Comparison of ENCODE assay signal across 23 mouse cellular contexts in genomic region chr9:116546156-116546555, GRCm38 (mm10).
DNase-seq lines count a peak whose midpoint lies in the region; ATAC-seq and TF ChIP-seq lines count a peak whose summit lies in the region.
"Had no signal": no experiment of that assay in that cellular context is flagged by ENCODE, and none has a peak within 500 bp of the region (broad histone marks: within the 10 kb centered on the region; RNA-seq: fewer than 3 reads in every experiment).

No protein-coding gene starts in this region.

- H3K27ac ChIP-seq in forebrain, embryonic 10.5 days: no peak overlapping the region
- H3K27ac ChIP-seq in forebrain, postnatal 0 days (ENCODE audit: low read depth, low read length): no peak overlapping the region
- no peak overlapping the region for H3K27ac ChIP-seq in heart, embryonic 10.5 days
- H3K27ac ChIP-seq: embryonic facial prominence, embryonic 10.5 days; embryonic facial prominence, embryonic 12.5 days; forebrain, embryonic 12.5 days had no signal

- H3K4me2 ChIP-seq in forebrain, postnatal 0 days (ENCODE audit: low read depth): no peak overlapping the region
- H3K4me2 ChIP-seq: embryonic facial prominence, embryonic 12.5 days; forebrain, embryonic 12.5 days had no signal

- no peak for ATAC-seq in forebrain, postnatal 0 days
- ATAC-seq: activated CD4-positive, CD25-positive, alpha-beta regulatory T cell, adult 4 months; CD4-positive, CD25-positive, alpha-beta regulatory T cell, adult 4 months; forebrain, embryonic 14.5 days; forebrain, embryonic 16.5 days; Patski had no signal

- intact Hi-C loops in heart, postnatal 36 days (cut with DNase I): no loop called here

- no peaks in the 10 kb centered on the region for H3K9me3 ChIP-seq in forebrain, embryonic 10.5 days
- H3K9me3 ChIP-seq in forebrain, postnatal 0 days (ENCODE audit: low read length): no peaks in the 10 kb centered on the region
- H3K9me3 ChIP-seq in heart, embryonic 10.5 days: no peaks in the 10 kb centered on the region
- H3K9me3 ChIP-seq: embryonic facial prominence, embryonic 10.5 days; embryonic facial prominence, embryonic 12.5 days; forebrain, embryonic 12.5 days had no signal

- H3K4me3 ChIP-seq in forebrain, embryonic 10.5 days: no peak overlapping the region
- no peak overlapping the region for H3K4me3 ChIP-seq in forebrain, postnatal 0 days (ENCODE audit: low read depth, low read length)
- no peak overlapping the region for H3K4me3 ChIP-seq in heart, embryonic 10.5 days
- H3K4me3 ChIP-seq: embryonic facial prominence, embryonic 10.5 days; embryonic facial prominence, embryonic 12.5 days; forebrain, embryonic 12.5 days had no signal

- no peaks in the 10 kb centered on the region for H3K36me3 ChIP-seq in forebrain, embryonic 10.5 days (replicated peaks)
- H3K36me3 ChIP-seq in forebrain, postnatal 0 days (ENCODE audit: insufficient read depth): no peaks in the 10 kb centered on the region
- H3K36me3 ChIP-seq in heart, embryonic 10.5 days: no peaks in the 10 kb centered on the region
- H3K36me3 ChIP-seq: embryonic facial prominence, embryonic 10.5 days; embryonic facial prominence, embryonic 12.5 days; forebrain, embryonic 12.5 days; G1E had no signal

- H3K9ac ChIP-seq in forebrain, postnatal 0 days: no peak overlapping the region
- H3K9ac ChIP-seq: embryonic facial prominence, embryonic 12.5 days; forebrain, embryonic 12.5 days had no signal

- WGBS in forebrain, embryonic 10.5 days: 89% methylated on average over 4 of the region's 4 CpGs
- 85% methylated on average over 4 of the region's 4 CpGs for WGBS in forebrain, postnatal 0 days
- WGBS in heart, embryonic 10.5 days: 78% methylated on average over 4 of the region's 4 CpGs

- 0 out of 2 replicates have a peak, but pooled peaks cover 2% of the 10 kb centered on the region for H3K4me1 ChIP-seq in forebrain, embryonic 10.5 days
- no peaks in the 10 kb centered on the region for H3K4me1 ChIP-seq in forebrain, postnatal 0 days (ENCODE audit: insufficient read depth)
- 0 out of 2 replicates have a peak, but pooled peaks cover 3% of the 10 kb centered on the region for H3K4me1 ChIP-seq in heart, embryonic 10.5 days
- H3K4me1 ChIP-seq: embryonic facial prominence, embryonic 12.5 days; forebrain, embryonic 12.5 days had no signal

- H3K27me3 ChIP-seq in forebrain, embryonic 10.5 days (ENCODE audit: poor library complexity, severe bottlenecking): no peaks in the 10 kb centered on the region
- no peaks in the 10 kb centered on the region for H3K27me3 ChIP-seq in forebrain, postnatal 0 days (ENCODE audit: insufficient read depth, low read length)
- no peaks in the 10 kb centered on the region for H3K27me3 ChIP-seq in heart, embryonic 10.5 days (ENCODE audit: insufficient read depth, poor library complexity, severe bottlenecking)
- H3K27me3 ChIP-seq: embryonic facial prominence, embryonic 12.5 days; forebrain, embryonic 12.5 days had no signal

- DNase-seq in forebrain, embryonic 10.5 days (ENCODE audit: extremely low spot score, low spot score): peak; percentile 0
- DNase-seq in forebrain, postnatal 0 days: no peak
- DNase-seq in heart, embryonic 10.5 days (ENCODE audit: low spot score): peak; percentile 57
- no peak for DNase-seq in heart, postnatal 36 days
- no peak for DNase-seq in left cerebral cortex, adult 18-20 months (ENCODE audit: low spot score in 2 of 2)
- DNase-seq: adrenal gland, adult 8-10 months; adrenal gland, postnatal 14 days; adrenal gland, postnatal 36 days; B cell, adult 2 months; cerebellum, adult 11-12 months; cerebellum, adult 2 months; cerebellum, adult 9-10 months; cerebellum, postnatal 10 days; cerebellum, postnatal 25 days had no signal

- no peak for TF ChIP-seq CTCF in forebrain, postnatal 0 days (IDR thresholded peaks at IDR 0.05; ENCODE audit: low read depth)

Comparison
In these comparisons a context has a peak if more than half of its experiments do, and no peak if none do; other contexts are left out.
1. DNase-seq: peak in forebrain, embryonic 10.5 days (single experiment) and heart, embryonic 10.5 days (single experiment); none in forebrain, postnatal 0 days (single experiment), heart, postnatal 36 days (0 of 2) and left cerebral cortex, adult 18-20 months (0 of 2).